Mouse (Mus musculus) midbrain, embryonic 11.5 days (tissue): ENCODE results near the gene Filip1l. TPM values are rescaled to one million over a fixed set of nuclear protein-coding genes. Genes with fewer than 3 reads are reported as not detected.
A peak's percentile ranks its signal among the peaks of the same experiment; 100 is the strongest.

Experiments used
- ATAC-seq: fragments of 200-750 bp; cut with Nextera tagmentation; 2 replicates; pipeline ENCODE4 v1.8.0; 2017; ENCODE audit warnings: moderate TSS enrichment, moderate library complexity; ENCODE audit not compliant: low FRiP score
- DNase-seq: peaks from one replicate; pipeline ENCODE4 v3.0.0; 2015; ENCODE audit warnings: low spot score; ENCODE audit errors: missing footprints
- H3K27ac ChIP-seq: fragments of 300-500 bp; sonication (generic); 2 replicates; pipeline ENCODE4 v1.5.1; 2014; ENCODE audit warnings: low read depth, low read length
- H3K27me3 ChIP-seq: fragments of 300-500 bp; sonication (generic); 2 replicates; pipeline ENCODE4 v1.6.1; 2014; ENCODE audit warnings: mild to moderate bottlenecking, low read length, moderate library complexity, mixed read lengths; ENCODE audit not compliant: control insufficient read depth, insufficient read depth
- H3K36me3 ChIP-seq: fragments of 300-500 bp; sonication (generic); 2 replicates; pipeline ENCODE4 v1.6.1; 2014; ENCODE audit warnings: mild to moderate bottlenecking, low read length, moderate library complexity, mixed read lengths; ENCODE audit not compliant: control insufficient read depth, insufficient read depth
- H3K4me1 ChIP-seq: fragments of 300-500 bp; sonication (generic); 2 replicates; pipeline ENCODE4 v1.6.1; 2014; ENCODE audit warnings: low read length; ENCODE audit not compliant: control insufficient read depth, insufficient read depth
- H3K4me2 ChIP-seq: fragments of 300-500 bp; sonication (generic); 2 replicates; pipeline ENCODE4 v1.6.1; 2014; ENCODE audit warnings: mild to moderate bottlenecking, moderate library complexity
- H3K4me3 ChIP-seq: fragments of 300-500 bp; sonication (generic); 2 replicates; pipeline ENCODE4 v1.5.1; 2014; ENCODE audit warnings: low read depth, low read length
- H3K9ac ChIP-seq: fragments of 300-500 bp; sonication (generic); 2 replicates; pipeline ENCODE4 v1.6.1; 2014; ENCODE audit warnings: low read length
- H3K9me3 ChIP-seq: fragments of 300-500 bp; sonication (generic); 2 replicates; pipeline ENCODE4 v1.6.1; 2016; ENCODE audit warnings: low read length; ENCODE audit not compliant: control insufficient read depth
- WGBS: fragments of 180-500 bp; shearing (Covaris S2); extraction: QIAGEN DNeasy Blood & Tissue Kit; methylation state at CpG from one replicate; pipeline ENCODE4 v1.1.7; 2014; 5-methylcytosine and 5-hydroxymethylcytosine counted together
- polyA plus RNA-seq: library from polyadenylated mRNA; unstranded; fragments of >200 nt; fragmentation: Nextera tagmentation; extraction: Ambion mirVana; gene quantifications from 2 replicates; pipeline ENCODE4 v1.2.1, GENCODE M21; 2014

Gene Filip1l
- polyA plus RNA-seq, 1 experiment from 2014 or later: 6.8 TPM

GRCm38 (mm10) chr16:57580041-57580440 lies 227.1 kb downstream of the Filip1l start:
- no peaks in the 10 kb centered on the region for H3K4me1 ChIP-seq
- H3K27me3 ChIP-seq: no peaks in the 10 kb centered on the region
- no peaks in the 10 kb centered on the region for H3K9me3 ChIP-seq
- no peak for DNase-seq
- ATAC-seq: no peak
- no peak overlapping the region for H3K4me2 ChIP-seq
- H3K4me3 ChIP-seq: no peak overlapping the region
- no peaks in the 10 kb centered on the region for H3K36me3 ChIP-seq
- H3K9ac ChIP-seq: no peak overlapping the region
- no peak overlapping the region for H3K27ac ChIP-seq
- 76% methylated on average over 7 of the region's 7 CpGs for WGBS

GRCm38 (mm10) chr16:57582008-57582407 lies 229.1 kb downstream of the Filip1l start:
- Histone ChIP-seq H3K36me3 (no peaks in the 10 kb centered on the region), H3K9me3 (no peaks in the 10 kb centered on the region), H3K4me2 (no peak overlapping the region), H3K27ac (no peak overlapping the region), H3K4me3 (no peak overlapping the region), H3K4me1 (no peaks in the 10 kb centered on the region), H3K27me3 (no peaks in the 10 kb centered on the region), H3K9ac (no peak overlapping the region)
- WGBS: 82% methylated on average over 2 of the region's 2 CpGs
- ATAC-seq: no peak
- no peak for DNase-seq

- H3K4me1 ChIP-seq: no peaks in the 10 kb centered on the region
- WGBS: 79% methylated on average over 3 of the region's 3 CpGs
Observed at GRCm38 (mm10) chr16:57585201-57585600, 232.3 kb downstream of the Filip1l start.

GRCm38 (mm10) chr16:57593422-57594157 lies 240.7 kb downstream of the Filip1l start:
- Histone ChIP-seq H3K9me3 (no peaks in the 10 kb centered on the region), H3K36me3 (no peaks in the 10 kb centered on the region), H3K9ac (no peak overlapping the region), H3K4me3 (no peak overlapping the region), H3K4me1 (no peaks in the 10 kb centered on the region), H3K27ac (no peak overlapping the region), H3K27me3 (no peaks in the 10 kb centered on the region), H3K4me2 (no peak overlapping the region)
- peak; percentile 96 for DNase-seq
- WGBS: 36% methylated on average over 7 of the region's 7 CpGs
- peak; percentile 44; the same call in 1 of the 2 replicates for ATAC-seq

More at GRCm38 (mm10) chr16:57585201-57585600, 232.3 kb downstream of the Filip1l start:
- Histone ChIP-seq H3K4me3 (no peak overlapping the region), H3K4me2 (no peak overlapping the region), H3K27ac (no peak overlapping the region), H3K27me3 (no peaks in the 10 kb centered on the region), H3K9ac (no peak overlapping the region), H3K9me3 (no peaks in the 10 kb centered on the region), H3K36me3 (no peaks in the 10 kb centered on the region)
- DNase-seq: no peak
- no peak for ATAC-seq

- 88% methylated on average over 4 of the region's 4 CpGs for WGBS
Observed at GRCm38 (mm10) chr16:57597295-57597957, 244.5 kb downstream of the Filip1l start.

GRCm38 (mm10) chr16:57601031-57601430 lies 248.1 kb downstream of the Filip1l start:
- no peak for ATAC-seq

More at GRCm38 (mm10) chr16:57597295-57597957, 244.5 kb downstream of the Filip1l start:
- no peaks in the 10 kb centered on the region for H3K27me3 ChIP-seq
- no peaks in the 10 kb centered on the region for H3K4me1 ChIP-seq
- H3K4me2 ChIP-seq: no peak overlapping the region
- ATAC-seq (no peak), DNase-seq (no peak)
- H3K27ac ChIP-seq: no peak overlapping the region
- H3K36me3 ChIP-seq: no peaks in the 10 kb centered on the region
- no peak overlapping the region for H3K4me3 ChIP-seq
- no peak overlapping the region for H3K9ac ChIP-seq
- no peaks in the 10 kb centered on the region for H3K9me3 ChIP-seq

GRCm38 (mm10) chr16:57606444-57607227 lies 253.7 kb downstream of the Filip1l start, which contains the start of gene Cmss1:
TSS of gene Cmss1 (minus strand) at chr16:57606864.
- H3K9me3 ChIP-seq: no peaks in the 10 kb centered on the region
- H3K27me3 ChIP-seq: no peaks in the 10 kb centered on the region
- ATAC-seq (peak; percentile 95), DNase-seq (peak; percentile 99)
- no peaks in the 10 kb centered on the region for H3K36me3 ChIP-seq
- peaks cover 6% of the 10 kb centered on the region; the same call in 1 of the 2 replicates for H3K4me1 ChIP-seq
- H3K4me3 ChIP-seq: peak within 1 kb of the TSS; percentile 83
- H3K4me2 ChIP-seq: peak within 1 kb of the TSS; percentile 73
- H3K9ac ChIP-seq: peak within 1 kb of the TSS; percentile 74
- WGBS: under 1% methylated on average over 64 of the region's 64 CpGs
- no peak within 1 kb of the TSS for H3K27ac ChIP-seq

More at GRCm38 (mm10) chr16:57601031-57601430, 248.1 kb downstream of the Filip1l start:
- Histone ChIP-seq H3K9ac (no peak overlapping the region), H3K4me2 (no peak overlapping the region), H3K9me3 (no peaks in the 10 kb centered on the region), H3K27ac (no peak overlapping the region), H3K27me3 (no peaks in the 10 kb centered on the region), H3K4me3 (no peak overlapping the region), H3K4me1 (0 out of 2 replicates have a peak, but pooled peaks cover under 1% of the 10 kb centered on the region), H3K36me3 (no peaks in the 10 kb centered on the region)
- DNase-seq: no peak

- WGBS: 0% methylated on average over 1 of the region's 1 CpGs
- no peak for ATAC-seq
- 0 out of 2 replicates have a peak, but pooled peaks cover 4% of the 10 kb centered on the region for H3K4me1 ChIP-seq
Observed at GRCm38 (mm10) chr16:57611768-57612167, 258.9 kb downstream of the Filip1l start.

More at GRCm38 (mm10) chr16:57611768-57612167, 258.9 kb downstream of the Filip1l start:
- Histone ChIP-seq H3K27me3 (no peaks in the 10 kb centered on the region), H3K9me3 (no peaks in the 10 kb centered on the region), H3K4me3 (no peak overlapping the region), H3K9ac (no peak overlapping the region), H3K36me3 (no peaks in the 10 kb centered on the region), H3K27ac (no peak overlapping the region), H3K4me2 (no peak overlapping the region)
- DNase-seq: peak; percentile 96
